Mouse (Mus musculus) hindlimb bud, embryonic 11.5 days (tissue): ENCODE measurements around the gene Ccdc39.
A peak's percentile ranks its signal among the peaks of the same experiment; 100 is the strongest.

Source experiments
- DNase-seq: peaks from one replicate; pipeline ENCODE4 v3.0.0-alpha.2; 2012; ENCODE audit warnings: low read depth, low spot score; ENCODE audit errors: extremely low spot score

The Ccdc39 gene

DNA sequence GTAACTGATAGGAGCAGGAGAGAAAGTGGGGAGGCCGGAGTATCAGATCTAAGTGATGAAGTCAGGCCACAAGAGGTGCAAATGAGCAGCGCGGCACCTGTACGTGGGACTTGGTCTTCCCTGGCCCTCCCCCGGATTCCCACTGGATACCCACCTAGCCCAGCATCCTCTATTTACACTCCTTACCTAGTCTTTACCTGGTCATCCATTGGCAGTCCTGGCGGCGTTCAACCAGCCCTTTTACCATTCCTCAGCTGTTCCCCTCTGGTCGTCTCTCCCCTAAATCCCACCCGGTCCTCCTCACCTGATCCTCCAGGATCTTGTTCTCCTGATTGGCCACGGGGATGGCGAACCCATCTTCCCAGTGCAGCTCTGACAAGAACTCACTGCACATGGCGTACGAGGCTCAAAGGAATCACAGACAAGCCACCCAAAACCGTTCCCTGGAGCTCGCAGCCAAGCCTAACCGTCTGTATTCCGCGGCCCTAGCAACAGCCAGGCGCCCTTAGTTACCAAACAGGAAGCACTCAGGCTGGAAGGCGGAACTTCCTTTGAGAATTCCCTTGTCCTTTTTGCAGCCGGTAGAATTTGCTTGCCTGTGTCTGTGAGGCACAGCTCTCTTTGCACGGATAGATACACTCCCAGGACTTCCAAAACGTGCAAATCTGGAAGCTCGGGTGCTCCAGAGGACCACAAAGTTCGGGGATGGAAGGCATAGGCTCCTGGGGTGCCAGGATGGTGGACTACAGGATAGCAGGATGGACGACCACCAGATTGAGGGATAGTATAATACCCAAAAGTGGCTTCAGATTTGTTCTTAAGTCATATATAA, at the start of gene Ccdc39:
Gene Ccdc39, minus strand, starts transcription at position 510 of the 832 bp plus-strand sequence.
- DNase-seq: peak; percentile 35

DNA sequence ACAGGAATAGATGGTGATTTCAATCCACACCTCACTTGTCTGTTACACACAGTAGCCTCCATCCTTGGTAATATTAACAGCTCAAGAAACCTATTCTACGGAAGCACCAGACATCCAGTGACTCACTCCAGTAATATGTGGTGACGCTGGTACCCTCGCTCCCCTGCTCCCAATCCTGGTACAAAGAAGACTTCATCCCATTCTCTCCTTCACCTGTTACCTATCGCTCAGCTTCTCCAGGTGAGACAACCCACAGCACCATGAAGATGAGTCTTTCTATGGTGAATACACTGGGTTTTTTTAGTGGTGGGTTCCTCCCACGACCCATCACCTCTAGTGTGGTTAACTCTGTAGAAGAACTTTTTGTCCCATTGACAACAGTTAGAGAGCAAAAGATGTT, 49.3 kb upstream of the Ccdc39 start:
- DNase-seq: no peak

DNA sequence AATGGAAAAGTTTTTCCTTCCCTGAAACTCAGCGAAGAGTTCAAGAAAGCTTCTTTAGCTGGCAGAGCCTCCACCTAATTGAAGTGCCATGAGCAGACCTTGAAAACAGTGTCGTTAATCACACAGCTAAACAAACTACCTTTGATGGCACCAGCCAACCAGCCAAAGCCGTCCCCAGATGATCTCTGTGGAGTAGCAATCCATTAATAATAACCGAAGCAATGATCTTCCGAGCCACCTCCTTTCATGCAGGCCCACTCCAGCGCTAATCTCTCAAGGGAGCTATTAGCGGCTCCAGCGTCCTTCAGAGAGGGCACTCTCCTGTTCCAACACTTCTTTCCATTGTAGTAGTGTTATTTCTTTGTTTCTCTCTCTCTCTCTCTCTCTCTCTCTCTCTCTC, 43.3 kb upstream of the Ccdc39 start:
- DNase-seq: no peak

DNA sequence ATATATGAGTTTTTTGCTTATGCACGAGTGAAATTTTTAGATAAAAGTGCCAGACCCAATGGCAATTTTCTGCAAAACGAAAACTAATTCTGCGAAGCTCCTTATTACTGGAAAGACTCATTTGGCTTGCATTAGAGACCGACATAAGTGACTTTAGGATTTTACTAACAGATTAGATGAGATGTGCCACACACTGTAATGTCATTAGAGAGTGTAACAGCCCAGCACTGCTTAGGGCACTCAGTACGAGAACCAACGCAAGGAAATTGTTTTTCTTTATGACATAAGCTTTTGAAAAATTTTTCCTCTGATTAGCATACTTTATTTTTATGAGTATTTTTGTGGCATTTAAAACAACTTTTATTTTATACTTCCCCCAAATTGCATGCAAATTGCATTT, 39.0 kb upstream of the Ccdc39 start:
- DNase-seq: no peak

GRCm38 (mm10) chr3:33882695-33883094, 38.6 kb upstream of the Ccdc39 start:
- no peak for DNase-seq

DNA sequence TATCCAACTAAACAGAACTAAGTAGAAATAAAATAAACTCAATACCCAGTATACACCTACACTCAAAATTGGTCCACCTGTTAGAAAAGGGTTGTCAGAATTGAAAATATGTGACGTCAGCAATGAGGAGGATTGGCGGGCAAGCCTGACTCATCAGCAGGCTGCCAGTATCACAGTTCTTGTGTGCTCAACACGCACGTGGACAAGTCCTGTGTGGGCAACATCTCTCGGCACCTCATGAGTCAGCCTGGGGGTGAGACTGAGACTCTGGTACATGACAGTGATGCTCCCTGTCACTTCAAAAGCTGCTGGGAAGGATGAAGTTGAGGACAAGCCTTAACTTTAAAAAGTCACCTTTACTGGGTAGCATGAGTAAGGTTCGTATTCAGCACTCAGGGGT, 34.6 kb upstream of the Ccdc39 start:
- no peak for DNase-seq

GRCm38 (mm10) chr3:33874456-33875286, 30.6 kb upstream of the Ccdc39 start:
- DNase-seq: no peak

- DNase-seq: no peak
Measured at GRCm38 (mm10) chr3:33873837-33874236, 29.7 kb upstream of the Ccdc39 start.

GRCm38 (mm10) chr3:33873366-33873765, 29.3 kb upstream of the Ccdc39 start:
- no peak for DNase-seq

GRCm38 (mm10) chr3:33864000-33864540, 20.0 kb upstream of the Ccdc39 start:
- DNase-seq: no peak

- DNase-seq: no peak
Measured at GRCm38 (mm10) chr3:33858939-33859338, 14.8 kb upstream of the Ccdc39 start.

- DNase-seq: no peak
Measured at GRCm38 (mm10) chr3:33853062-33853461, 9.0 kb upstream of the Ccdc39 start.

DNA sequence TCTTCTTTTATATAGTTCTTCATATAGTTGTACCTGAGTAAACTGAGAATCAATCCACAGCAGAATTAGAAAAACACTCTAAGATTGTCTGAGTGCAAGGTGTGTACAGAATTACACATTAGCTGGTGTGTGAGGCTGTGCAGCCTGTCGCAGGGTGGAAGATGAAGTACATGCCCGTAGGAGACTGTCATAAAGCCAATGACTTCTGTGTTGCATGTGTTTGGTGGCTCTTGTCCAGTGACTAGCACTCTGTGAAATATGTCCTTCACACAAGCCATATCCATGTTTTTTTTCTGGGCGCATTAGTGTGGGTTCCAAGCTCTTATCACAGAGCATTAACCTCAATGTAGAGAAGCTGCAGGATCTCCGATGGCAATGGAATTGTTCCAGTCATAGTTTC, 6.7 kb upstream of the Ccdc39 start:
- DNase-seq: no peak

GRCm38 (mm10) chr3:33846639-33847038, 2.5 kb upstream of the Ccdc39 start:
- no peak for DNase-seq

DNA sequence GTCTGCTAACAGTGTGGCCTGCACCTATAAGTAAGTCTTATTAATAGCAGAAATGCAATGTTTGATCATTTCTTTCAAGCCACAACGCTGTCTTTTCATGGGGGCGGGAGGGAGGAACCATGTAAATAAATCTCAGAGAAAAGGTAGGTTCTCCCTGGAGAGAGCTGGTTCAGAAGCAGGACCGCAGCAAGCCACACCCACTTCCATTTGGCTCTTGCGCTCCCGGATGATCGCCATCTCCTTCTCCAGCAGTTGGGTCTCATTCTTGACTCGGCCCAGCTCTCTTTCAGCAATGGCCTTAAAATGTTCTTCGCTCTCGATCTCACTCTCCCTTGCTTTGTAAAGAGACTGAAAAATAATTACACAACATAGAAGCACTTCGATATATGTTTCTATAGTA, 5.2 kb downstream of the Ccdc39 start:
- no peak for DNase-seq

DNA sequence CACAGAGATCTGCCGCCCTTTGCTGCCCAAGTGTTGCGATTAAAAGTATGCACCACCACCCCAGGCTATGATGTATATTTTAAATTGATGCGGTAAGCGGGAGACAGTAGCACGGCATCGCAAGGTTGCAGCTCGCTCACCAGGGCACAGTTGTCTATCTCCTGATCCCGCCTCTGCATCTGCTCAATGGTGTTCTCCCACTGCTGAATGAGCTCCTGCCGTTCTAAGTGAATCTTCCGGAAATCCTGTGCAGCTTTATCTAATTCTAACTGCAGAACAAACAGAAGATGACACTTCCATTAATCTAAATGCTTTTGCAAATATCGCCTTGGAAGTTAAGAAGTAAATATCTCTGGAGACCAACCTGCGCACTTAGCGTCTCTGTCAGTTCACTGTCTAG, 7.5 kb downstream of the Ccdc39 start:
- DNase-seq: no peak

DNA sequence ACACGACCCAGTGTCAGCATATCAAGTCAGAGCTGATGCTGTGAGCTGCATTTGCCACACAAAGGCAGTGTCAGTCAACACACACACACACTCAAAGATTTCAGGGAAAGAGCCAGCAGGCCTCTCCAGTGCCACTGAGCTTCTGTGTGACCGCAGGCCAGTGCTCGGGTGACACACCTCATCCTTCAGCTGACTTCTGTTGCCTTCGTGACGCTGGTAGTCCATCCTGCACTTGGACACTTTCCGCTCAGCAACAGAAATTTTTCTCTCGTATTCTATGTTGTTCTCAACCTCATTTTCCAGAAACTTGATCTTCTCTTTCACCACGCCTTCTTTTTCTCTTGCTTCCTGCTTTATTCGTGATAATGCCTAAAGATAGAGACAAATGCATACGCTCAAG, 11.8 kb downstream of the Ccdc39 start:
- DNase-seq: no peak

DNA sequence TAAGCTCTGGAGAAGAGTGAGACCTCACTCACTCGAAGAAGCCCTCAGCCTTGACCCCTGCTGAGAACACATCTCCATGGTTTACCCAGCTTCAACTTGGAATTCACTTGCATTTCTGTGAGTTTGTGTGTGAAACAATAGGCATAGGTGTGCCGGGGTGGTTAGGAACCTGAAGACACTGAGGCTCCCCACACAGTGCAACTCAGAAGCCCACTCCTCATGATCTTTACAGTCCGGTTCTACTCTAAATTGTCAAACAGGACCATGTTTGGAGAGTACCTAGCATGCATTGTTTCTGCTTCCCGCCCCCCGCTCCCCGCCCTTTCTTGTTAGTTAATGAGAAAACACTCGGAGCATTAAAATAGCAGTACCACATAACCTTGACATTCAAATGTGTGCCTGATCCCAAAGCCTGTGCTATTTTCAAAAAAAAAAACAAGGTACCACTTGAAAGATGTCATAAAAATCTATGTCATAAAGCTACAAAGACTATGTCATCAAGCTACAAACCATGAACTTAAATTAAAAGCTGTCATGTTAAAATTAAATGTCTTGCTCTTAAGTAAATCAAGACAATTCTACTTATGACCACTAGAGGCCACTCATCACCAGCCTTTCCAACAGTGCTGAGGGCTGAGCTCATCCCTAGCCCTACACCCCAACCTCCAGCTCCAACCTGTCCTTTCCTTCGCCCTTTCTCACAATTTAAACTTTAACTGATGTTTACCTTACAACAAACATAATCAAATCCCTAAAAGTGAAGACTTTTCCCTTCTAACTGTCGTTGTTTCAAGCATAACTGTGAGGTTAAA, 19.8 kb downstream of the Ccdc39 start:
- no peak for DNase-seq

DNA sequence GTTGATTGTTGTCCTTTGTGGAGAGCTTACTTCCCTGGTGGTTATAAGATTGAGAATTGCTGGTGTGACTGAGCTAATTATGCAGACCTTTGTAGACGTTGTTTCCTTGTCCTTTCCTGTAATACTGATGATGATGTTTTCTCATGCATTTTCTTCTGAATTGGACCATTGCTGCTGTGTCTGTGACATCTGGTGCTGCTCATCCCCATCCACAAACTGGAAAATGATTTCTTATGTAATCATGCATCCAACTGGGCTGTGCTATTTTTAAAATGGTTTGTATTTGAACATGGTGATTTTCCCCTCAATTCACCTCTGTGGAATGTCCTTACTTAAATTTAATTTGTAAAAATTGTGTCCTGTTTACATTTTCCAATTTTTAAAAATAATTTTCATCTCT, 37.0 kb downstream of the Ccdc39 start:
- no peak for DNase-seq

DNA sequence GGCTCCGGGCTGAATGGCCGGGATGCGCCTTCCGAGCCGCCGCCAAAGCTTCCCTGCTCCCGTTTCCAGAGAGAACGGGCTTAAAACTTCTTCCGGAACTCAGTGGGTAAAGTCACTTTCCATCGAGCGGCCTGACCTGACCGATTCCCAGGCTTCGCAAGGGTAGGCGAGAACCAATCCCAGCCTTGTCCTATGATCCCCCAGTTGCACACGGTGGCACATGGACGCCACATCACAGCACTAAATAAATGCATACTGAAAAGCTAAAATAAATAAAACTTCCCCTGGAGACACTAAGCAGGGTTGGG, 43.6 kb downstream of the Ccdc39 start:
- DNase-seq: no peak
